Mouse (Mus musculus) left cerebral cortex, adult 2 months (tissue): ENCODE data around the gene Pdcd2l. TPM values are rescaled to one million over a fixed set of nuclear protein-coding genes. Genes with fewer than 3 reads are reported as not detected.

Source experiments
- DNase-seq, 2 experiments: peaks; one replicate each; pipeline ENCODE4 v3.0.0; 2021 to 2022; ENCODE audit warnings: low spot score in 2 of 2, mixed read lengths in 1 of 2; ENCODE audit errors: extremely low spot score in 1 of 2
- H3K27ac ChIP-seq: fragments of 200-600 bp; 2 replicates; pipeline ENCODE4 v1.8.1; 2022
- H3K4me3 ChIP-seq: fragments of 200-600 bp; 2 replicates; pipeline ENCODE4 v1.8.1; 2022
- CTCF ChIP-seq: fragments of 200-600 bp; IDR thresholded peaks from 2 replicates; pipeline ENCODE4 v1.8.1; 2022; ENCODE audit warnings: antibody characterized with exemption, mild to moderate bottlenecking, moderate library complexity
- intact Hi-C: fragments of 180-260 bp; cut with DNase I; formaldehyde crosslinking; loops from one replicate; pipeline ENCODE4 v1.15.1; 2025
- long read RNA-seq, 2 experiments: library from polyadenylated mRNA; stranded (forward); transcript quantifications; one replicate each; pipeline ENCODE4 v2.0.0; 2021; ENCODE audit warnings: borderline mapping rate in 2 of 2
- total RNA-seq, 2 experiments: library from RNA; stranded (reverse); gene quantifications; 2 replicates each; pipeline ENCODE4 v1.2.3; 2021

Gene Pdcd2l
- total RNA-seq = 10 to 100 TPM; 23.8 to 26.9 TPM
- long read RNA-seq, experiment 1, transcript Pdcd2l-201 (7 exons, 1,295 nt) = major isoform, 10 of 25 reads
- long read RNA-seq, experiment 1, partial matches to known transcripts = 8 of 25 reads
- long read RNA-seq, experiment 1, other reads (novel, unspliced or antisense) = 7 of 25 reads
- long read RNA-seq, experiment 2, transcript Pdcd2l-201 (7 exons, 1,295 nt) = major isoform, 7 of 16 reads
- long read RNA-seq, experiment 2, partial matches to known transcripts = 3 of 16 reads
- long read RNA-seq, experiment 2, other reads (novel, unspliced or antisense) = 6 of 16 reads

DNA sequence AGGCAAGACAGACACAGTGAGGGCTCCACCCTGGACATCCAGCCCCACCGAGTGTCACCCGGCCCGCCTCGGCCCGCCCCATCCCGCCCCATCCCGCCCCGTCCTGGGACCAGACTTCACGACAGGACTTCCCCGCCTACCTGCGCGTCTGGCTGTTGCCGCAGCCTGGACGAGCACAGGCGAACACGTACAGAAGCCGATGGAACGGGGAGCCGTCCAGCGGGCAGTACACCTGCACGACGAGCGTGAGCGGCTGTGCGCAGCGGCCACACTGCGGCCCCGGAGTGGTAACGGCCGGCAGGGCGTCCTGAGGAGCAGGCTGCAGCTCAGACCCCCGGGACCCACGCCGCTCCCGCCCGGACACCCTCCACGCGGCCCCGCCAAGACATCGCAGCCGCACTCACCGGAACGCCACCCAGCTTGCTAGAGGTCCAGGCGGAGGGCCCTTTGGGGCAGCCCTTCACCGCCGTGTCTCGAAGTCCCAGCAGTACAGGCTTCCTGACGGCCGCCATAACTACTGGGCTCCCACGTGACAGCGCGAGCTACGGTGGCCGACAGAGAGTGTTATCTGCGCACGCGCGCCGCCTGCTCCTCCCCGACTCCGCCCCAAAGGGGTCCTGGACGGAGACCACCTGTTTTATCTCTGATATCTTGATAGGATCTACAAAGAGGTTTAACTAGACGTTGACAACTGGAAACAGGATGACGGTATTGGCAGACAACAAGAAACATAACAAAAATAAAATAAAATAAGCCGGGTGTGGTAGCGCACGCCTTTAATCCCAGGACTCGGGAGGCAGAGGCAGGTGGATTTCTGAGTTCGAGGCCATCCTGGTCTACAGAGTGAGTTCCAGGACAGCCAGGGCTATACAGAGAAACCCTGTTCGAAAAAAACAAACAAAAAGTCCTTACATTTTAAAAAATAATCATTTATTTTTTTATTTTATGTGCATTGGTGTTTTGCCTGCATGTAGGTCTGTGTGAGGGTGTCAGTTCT, at the start of gene Pdcd2l:
TSS of gene Pdcd2l (minus strand) at position 530 of the 997 bp plus-strand sequence.
- peak; percentile 93 to 95 for DNase-seq
- TF ChIP-seq CTCF = no peak; the same call in 1 of the 2 replicates
- Histone ChIP-seq H3K27ac (peak within 1 kb of the TSS; percentile 82), H3K4me3 (peak within 1 kb of the TSS; percentile 99)
- intact Hi-C loops = loop anchor here (1.0 to 10.0 kb wide), 3 partner anchors 28 to 212 kb away; partner anchors contain the start of gene Uba2

DNA sequence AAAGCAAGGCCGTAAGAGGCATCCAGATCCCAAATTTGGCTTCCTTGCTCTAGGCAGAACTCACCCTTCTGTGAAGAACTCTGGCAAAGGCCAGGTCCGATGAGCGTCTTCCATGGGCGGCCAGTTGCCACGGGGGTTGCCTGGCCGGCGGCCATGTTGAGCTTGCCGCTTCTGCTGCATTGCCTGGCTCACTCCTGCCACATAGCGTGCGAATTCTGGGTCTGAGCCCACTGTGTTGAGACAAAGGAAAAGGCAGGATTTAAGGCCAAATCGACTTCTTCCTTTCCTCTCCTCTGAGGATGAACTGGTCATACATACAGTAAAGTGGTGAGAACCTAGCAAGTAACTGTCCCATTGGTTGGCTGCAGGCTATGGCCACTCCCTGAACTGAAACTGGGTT, 45.7 kb upstream of the Pdcd2l start:
- no peak; the same call in 1 of the 2 replicates for TF ChIP-seq CTCF
- intact Hi-C loops = no loop called here
- H3K27ac ChIP-seq = no peak overlapping the region
- H3K4me3 ChIP-seq = no peak overlapping the region
- DNase-seq = no peak

DNA sequence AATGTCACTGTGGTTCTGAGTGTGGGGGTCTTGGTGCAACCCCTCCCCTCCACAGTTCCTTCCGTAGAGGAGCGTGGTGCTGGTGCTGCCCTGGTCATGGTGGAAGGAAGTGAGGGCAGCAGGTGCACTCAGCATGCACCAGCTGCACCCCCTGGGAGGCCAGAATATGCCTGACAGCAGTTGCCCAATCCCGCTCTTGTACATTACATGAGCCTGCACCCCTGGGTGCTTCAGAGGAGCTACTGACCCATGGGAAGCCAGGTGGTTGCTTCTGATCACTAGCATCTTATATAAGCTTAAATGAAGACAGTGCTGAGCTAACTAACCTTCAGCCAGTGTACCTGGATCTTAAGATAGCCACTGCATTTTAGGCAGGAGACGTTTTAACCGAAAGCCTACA, 41.6 kb upstream of the Pdcd2l start:
- no peak for DNase-seq
- Histone ChIP-seq H3K27ac (no peak overlapping the region), H3K4me3 (no peak overlapping the region)
- TF ChIP-seq CTCF = no peak
- intact Hi-C loops = no loop called here

DNA sequence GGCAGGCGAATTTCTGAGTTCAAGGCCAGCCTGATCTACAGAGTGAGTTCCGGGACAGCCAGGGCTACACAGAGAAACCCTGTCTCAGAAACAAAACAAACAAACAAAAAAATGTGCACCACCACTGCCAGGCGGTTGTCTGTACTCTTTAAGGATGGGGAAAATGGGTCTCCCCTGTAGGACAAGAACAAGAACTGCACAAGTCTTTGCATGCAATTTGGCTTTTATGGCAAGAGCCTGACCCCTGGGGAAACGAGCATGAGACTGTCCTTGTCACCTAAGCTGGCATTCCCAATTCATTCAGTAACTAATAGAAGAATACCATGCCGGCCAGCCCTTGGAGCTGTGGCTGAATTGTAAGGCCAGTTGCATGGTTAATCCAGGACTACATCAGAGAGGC, 39.1 kb upstream of the Pdcd2l start:
- no peak for DNase-seq
- no peak overlapping the region for H3K27ac ChIP-seq

DNA sequence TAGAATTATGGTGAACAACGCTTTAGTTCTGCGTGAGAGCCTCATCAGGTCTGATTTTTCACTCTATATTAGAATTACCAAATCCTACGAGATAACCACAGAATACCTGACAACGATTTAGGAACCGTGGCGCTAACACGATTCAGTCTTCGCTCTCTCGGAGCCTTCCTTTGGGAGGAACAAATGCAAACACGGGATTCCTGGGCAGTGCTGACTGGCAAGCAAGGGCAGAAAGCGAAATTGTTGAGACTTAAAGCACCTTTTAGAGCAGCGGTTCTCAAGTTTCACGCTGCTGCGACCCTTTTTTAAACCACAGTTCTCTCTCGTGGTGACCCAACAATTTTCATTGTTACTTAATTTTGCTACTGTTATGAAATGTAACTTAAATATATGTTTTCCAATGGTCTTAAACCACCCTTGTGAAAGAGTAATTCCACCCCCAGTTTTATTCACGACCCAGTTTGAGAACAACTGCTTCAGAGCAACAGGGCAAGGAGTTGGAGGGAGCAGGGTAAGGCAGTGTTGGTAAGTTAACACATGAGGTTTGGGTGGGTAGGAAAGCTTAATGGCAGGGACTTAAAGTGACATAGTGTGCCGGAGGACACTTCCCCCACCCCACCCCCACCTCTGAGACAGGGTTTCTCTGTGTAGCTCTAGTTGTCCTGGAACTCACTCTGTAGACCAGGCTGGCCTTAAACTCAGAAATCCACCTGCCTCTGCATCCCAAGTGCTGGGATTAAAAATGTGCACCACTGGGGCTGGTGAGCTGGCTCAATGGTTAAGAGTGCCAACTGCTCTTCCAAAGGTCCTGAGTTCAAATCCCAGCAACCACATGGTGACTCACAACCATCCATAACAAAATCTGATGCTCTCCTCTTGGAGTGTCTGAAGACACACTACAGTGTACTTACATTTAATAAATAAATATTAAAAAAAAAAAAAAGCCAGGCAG, 38.4 kb upstream of the Pdcd2l start:
- no peak for TF ChIP-seq CTCF
- H3K4me3 ChIP-seq = peak overlapping the region; percentile 53
- no peak for DNase-seq
- H3K27ac ChIP-seq = peak overlapping the region; percentile 96
- intact Hi-C loops = no loop called here

More for the DNA sequence above, 39.1 kb upstream of the Pdcd2l start:
- TF ChIP-seq CTCF = no peak; the same call in 1 of the 2 replicates
- intact Hi-C loops = no loop called here
- H3K4me3 ChIP-seq = no peak overlapping the region

DNA sequence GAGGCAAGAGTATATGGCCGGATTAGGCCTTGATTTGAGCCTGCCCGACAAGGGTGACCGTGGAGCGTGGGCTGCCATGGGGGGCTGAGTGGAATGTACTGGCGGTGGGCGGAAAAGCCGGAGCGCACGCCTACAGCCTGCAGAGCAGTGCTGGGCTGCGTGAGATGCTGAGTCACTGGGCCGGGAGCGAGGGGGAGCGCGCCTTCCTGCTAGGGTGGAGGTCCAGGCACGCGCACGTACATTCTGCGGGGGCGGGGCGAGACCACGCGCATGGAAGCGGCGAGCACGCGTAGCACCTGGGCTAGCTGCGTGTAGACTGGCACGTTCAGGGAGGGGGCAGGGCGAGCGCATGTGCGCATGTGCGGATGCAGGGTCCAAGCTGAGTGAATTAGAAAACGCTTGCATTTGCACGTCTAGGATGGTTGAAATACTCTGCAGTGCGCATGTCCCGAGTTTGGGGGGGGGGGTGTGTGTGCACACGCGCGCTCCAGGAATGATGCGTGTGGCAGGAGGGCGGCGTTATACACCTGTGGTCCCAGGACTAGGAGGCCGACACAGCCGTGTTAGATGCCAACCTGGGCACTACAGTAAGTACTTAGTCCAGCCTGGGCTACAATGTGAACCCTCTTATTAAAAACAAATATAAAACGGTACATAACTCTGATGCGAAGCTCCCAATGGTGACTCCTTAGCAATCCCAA, 37.6 kb upstream of the Pdcd2l start:
- Histone ChIP-seq H3K4me3 (peak overlapping the region; percentile 53), H3K27ac (peak overlapping the region; percentile 96)
- no peak for TF ChIP-seq CTCF
- peak; percentile 100 for DNase-seq
- intact Hi-C loops = no loop called here

DNA sequence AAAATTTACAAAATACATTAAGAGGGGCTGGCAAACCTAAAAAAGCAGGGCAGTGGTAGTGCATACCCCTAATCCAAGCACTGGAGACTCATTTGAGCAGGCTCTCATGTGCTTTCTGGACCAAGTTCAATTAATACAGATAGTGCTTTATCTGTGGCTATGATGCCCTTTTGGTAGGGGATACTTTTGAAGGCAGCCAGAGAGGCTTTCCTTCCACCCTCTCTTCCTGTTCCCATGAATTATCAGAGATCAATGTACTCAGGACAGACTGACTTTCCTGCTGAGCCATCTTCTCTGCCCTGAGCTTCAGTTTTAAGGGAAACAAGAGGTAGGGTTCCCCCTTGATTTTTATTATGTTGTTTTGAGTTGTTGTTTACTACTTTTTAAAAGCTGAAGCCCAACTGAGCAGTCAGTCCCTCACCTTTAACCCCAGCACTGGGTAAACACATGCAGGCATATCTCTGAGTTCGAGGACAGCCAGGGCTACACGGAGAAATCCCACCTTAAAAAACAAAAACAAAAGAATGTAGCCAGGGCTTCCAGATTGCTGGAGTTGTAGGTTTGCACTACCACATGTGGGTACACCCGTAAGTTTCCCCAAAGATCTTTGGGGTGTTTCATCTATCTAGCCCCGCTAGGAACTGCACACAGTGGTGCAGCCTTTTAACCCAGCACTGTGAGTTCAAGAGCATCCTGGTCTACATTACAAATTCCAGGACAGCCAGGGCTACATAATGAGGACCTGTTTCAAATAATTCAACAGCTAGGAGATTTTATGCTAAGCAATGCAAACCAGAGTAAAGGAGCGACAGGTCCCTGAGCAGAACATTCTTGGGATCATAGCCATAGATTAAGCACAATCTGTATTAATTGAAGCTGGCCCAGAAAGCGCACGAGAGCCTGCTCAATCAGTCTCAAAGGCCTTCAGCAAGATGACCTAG, 36.6 kb upstream of the Pdcd2l start:
- TF ChIP-seq CTCF = no peak
- intact Hi-C loops = no loop called here
- Histone ChIP-seq H3K4me3 (peak overlapping the region; percentile 53), H3K27ac (peak overlapping the region; percentile 96)
- DNase-seq = no peak

DNA sequence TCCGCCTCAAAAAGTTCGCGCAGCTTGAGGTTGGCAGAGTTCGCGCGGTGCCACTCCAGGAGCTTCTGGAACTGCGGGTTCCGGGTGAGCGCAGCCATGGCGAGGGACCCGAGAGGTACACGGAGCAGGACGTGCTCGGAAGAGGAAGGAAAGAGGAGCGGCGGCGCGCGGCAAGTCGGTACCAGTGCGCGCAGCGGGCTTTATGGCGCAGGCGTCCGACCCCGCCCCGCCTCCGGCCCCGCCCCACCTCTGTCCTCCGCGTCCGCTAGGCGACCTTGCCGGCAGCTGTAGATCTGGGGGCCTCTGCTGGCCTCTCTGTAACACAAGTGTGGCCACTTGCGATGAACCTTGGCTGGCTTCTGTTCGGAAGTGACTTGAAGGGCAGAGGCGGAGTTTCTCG, 33.7 kb upstream of the Pdcd2l start, which contains the start of gene Gpi1:
TSS of gene Gpi1 (minus strand) at position 221 of the 400 bp plus-strand sequence.
- peak within 1 kb of the TSS; percentile 94 for H3K27ac ChIP-seq
- TF ChIP-seq CTCF = peak; percentile 34
- intact Hi-C loops = no loop called here

DNA sequence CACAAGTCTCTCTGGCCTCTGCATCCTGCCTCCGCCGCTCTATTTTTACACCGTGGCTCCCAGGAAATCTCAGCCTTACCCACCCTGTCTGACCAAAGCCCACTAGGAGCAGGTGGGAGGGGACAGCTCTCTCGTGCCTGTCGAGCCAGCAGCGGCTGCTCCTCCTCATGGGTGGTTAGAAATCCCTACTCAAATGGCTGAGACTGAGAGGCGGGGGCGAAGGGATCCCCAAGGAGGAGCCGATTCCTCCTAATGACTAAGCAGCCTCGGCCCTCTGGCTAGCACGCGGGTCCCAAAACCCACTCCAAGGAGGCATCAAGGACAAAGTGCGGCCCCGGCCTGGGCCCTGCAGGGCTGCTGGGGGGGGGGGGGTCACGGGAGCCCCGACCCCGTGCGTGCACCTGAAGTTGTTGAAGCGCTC, 33.2 kb upstream of the Pdcd2l start:
- no peak for TF ChIP-seq CTCF
- peak; percentile 64 to 72 for DNase-seq
- intact Hi-C loops = loop anchor here (1.0 kb wide), 1 partner anchor 33 kb away; the partner anchor contains the start of gene Pdcd2l

More for the DNA sequence above, 33.7 kb upstream of the Pdcd2l start, which contains the start of gene Gpi1:
- peak; percentile 76 to 83 for DNase-seq
- H3K4me3 ChIP-seq = peak within 1 kb of the TSS; percentile 90

More for the DNA sequence above, 33.2 kb upstream of the Pdcd2l start:
- H3K4me3 ChIP-seq = peak overlapping the region; percentile 90
- peak overlapping the region; percentile 94 for H3K27ac ChIP-seq
